Mouse (Mus musculus) midbrain, embryonic 10.5 days (tissue): Measurements from ENCODE around the gene Tnk2. TPM values are rescaled to one million over a fixed set of nuclear protein-coding genes. Genes with fewer than 3 reads are reported as not detected.

Source experiments
- DNase-seq: peaks from one replicate; pipeline ENCODE4 v3.0.0-alpha.2; 2017; ENCODE audit warnings: low spot score
- H3K27ac ChIP-seq: fragments of 300-500 bp; sonication (generic); replicated peaks from 2 replicates; pipeline ENCODE4 v1.5.1; 2016; ENCODE audit warnings: mild to moderate bottlenecking
- H3K27me3 ChIP-seq: fragments of 300-500 bp; sonication (generic); 2 replicates; pipeline ENCODE4 v1.6.1; 2016; ENCODE audit warnings: low read depth, mild to moderate bottlenecking; ENCODE audit not compliant: poor library complexity, severe bottlenecking
- H3K36me3 ChIP-seq: fragments of 300-500 bp; sonication (generic); 2 replicates; pipeline ENCODE4 v1.6.1; 2016; ENCODE audit warnings: mild to moderate bottlenecking, moderate library complexity
- H3K4me1 ChIP-seq: fragments of 300-500 bp; sonication (generic); 2 replicates; pipeline ENCODE4 v1.6.1; 2016
- H3K4me3 ChIP-seq: fragments of 300-500 bp; sonication (generic); 2 replicates; pipeline ENCODE4 v1.5.1; 2016; ENCODE audit warnings: mild to moderate bottlenecking, moderate library complexity
- H3K9me3 ChIP-seq: fragments of 300-500 bp; sonication (generic); replicated peaks from 2 replicates; pipeline ENCODE4 v1.6.1; 2016; ENCODE audit warnings: mild to moderate bottlenecking
- WGBS: fragments of 180-500 bp; shearing (Covaris S2); methylation state at CpG from one replicate; pipeline ENCODE4 v1.1.7; 2016; 5-methylcytosine and 5-hydroxymethylcytosine counted together
- polyA plus RNA-seq: library from polyadenylated mRNA; unstranded; fragments of >200 nt; fragmentation: Nextera tagmentation; extraction: Ambion mirVana; gene quantifications from 2 replicates; pipeline ENCODE4 v1.2.1, GENCODE M21; 2016

The Tnk2 gene
- polyA plus RNA-seq, 1 experiment from 2014 or later: 8.4 TPM

DNA sequence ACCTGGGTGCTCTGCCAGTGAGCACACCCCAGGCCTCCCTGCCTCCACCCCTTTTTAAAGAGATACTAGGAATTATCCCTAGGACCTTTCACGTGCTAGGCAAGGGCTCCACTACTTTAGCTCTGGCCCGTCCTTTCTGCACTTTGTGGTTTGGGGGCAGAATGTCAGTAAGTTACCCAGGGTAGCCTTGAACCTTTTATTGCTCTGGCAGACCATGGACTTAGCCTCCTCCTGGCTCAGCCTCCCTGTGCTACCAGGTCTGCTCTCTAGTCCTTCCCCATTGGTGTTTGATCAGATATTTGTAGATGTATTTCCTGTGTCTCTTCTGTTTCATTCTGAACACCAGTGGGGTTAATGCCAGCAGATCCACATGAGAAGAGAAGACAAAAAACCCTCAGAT is 20.5 kb downstream of the Tnk2 start:
- Histone ChIP-seq H3K4me1 (peaks cover 88% of the 10 kb centered on the region), H3K9me3 (no peaks in the 10 kb centered on the region), H3K27ac (peak overlapping the region; percentile 61; the same call in 1 of the 2 replicates), H3K4me3 (no peak overlapping the region), H3K27me3 (no peaks in the 10 kb centered on the region), H3K36me3 (peaks cover 20% of the 10 kb centered on the region)
- DNase-seq: no peak
- WGBS: 81% methylated on average over 2 of the region's 2 CpGs

DNA sequence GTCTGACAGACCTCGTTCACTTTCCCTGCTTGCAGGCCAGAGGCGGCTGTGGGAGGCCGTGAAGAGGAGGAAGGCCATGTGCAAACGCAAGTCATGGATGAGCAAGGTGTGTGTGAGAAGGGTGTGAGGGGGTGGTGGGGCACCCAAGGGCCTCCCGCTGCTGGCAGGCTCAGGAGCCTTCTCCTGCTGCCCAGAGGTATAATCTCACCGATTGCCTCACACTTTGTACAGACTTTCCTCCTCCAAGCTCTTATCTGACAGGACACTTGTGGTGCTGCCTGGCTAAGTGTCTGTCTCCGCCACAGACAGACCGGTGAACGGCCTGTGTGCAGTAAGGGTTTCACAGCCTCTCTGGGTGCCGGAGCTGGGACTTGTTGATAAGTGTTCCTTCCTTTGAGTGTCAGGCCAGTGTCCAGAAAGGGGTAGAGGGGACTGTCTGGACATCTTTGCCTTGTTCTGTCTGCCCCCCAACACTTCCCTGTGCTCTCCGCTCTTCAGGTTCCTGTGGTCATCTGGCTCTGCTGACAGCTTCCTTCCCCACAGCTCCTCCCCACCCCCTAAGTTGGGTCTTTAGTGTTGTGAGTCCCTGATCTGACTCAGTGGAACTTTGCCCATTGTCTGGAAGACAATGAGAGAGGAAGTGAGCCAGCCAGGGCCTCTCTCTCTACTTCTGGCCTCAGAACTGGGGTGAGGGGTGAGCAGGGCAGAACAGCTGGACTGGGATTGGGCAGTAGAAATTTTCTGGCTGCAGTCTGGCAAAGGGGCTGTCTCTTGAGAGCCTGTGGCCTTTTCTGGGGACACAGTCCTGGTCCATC is 22.4 kb downstream of the Tnk2 start:
- Histone ChIP-seq H3K27me3 (no peaks in the 10 kb centered on the region), H3K36me3 (peaks cover 38% of the 10 kb centered on the region), H3K9me3 (no peaks in the 10 kb centered on the region), H3K27ac (peak overlapping the region; percentile 80), H3K4me3 (0 out of 2 replicates have a peak overlapping the region, but pooled peaks have one; percentile 16), H3K4me1 (peaks cover 70% of the 10 kb centered on the region)
- WGBS: 46% methylated on average over 11 of the region's 11 CpGs
- DNase-seq: peak; percentile 57

DNA sequence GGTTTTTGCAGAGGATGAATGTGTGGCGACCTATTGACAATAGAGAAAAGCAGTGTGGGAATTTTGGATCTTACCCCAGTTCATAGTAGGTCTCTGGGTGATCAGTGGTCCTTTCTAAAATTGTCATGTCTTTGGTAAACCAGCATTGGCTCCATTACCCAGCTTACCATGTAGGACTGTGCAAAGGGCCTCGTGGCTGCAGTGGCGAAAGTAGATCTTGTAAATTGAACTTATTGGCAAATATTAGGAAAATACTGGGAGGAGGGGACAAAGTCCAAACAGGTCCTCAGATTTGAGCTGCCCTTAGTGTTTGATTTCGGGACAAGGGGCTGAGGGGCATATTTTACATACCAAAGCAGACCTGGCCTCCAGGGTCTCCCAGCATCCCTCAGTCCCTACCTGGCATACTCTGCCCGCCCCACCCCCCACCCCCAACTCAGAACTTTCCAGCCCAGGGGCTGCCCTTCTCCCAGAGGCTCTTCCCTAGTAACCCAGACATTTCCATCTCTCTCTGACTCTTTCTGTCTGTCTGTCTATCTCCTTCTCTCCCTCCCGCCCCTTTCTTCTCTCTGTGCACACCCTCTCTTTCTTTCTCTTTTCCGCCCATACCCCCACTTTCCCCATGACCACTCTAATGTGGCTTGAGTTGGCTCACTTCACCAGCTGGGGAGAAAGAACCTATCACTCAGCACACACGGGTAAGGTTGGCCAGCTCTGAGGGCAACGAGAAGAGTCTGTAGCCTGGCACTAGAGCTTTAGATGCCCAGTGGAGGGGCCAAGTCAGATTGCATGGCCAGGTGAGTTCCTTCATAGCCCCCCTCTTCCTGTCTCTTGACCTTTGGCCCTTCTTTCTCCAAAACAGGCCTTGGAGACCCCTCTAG is 23.2 kb downstream of the Tnk2 start:
- no peak for DNase-seq
- no peaks in the 10 kb centered on the region for H3K9me3 ChIP-seq
- 67% methylated on average over 9 of the region's 9 CpGs for WGBS
- 0 out of 2 replicates have a peak overlapping the region, but pooled peaks have one; percentile 16 for H3K4me3 ChIP-seq
- H3K27ac ChIP-seq: peak overlapping the region; percentile 80
- H3K27me3 ChIP-seq: no peaks in the 10 kb centered on the region
- H3K36me3 ChIP-seq: peaks cover 47% of the 10 kb centered on the region
- H3K4me1 ChIP-seq: peaks cover 61% of the 10 kb centered on the region

DNA sequence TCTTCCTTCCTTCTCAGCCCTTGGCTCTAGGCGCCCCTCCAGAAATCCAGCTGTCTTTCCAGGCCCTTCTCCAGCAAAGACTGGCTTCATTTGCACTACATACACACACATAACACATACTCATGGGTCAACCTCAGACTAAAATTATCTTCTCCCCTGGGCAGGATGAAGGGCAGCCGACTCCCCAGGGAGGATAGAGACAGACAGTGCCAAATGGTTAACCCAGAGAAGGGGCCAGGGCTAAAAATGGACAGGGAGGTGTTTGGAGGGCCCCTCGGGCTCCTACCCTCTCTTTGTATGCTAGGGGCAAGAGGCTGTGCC is 23.8 kb downstream of the Tnk2 start:
- peak overlapping the region; percentile 80 for H3K27ac ChIP-seq
- H3K36me3 ChIP-seq: peaks cover 53% of the 10 kb centered on the region
- 79% methylated on average over 3 of the region's 3 CpGs for WGBS

DNA sequence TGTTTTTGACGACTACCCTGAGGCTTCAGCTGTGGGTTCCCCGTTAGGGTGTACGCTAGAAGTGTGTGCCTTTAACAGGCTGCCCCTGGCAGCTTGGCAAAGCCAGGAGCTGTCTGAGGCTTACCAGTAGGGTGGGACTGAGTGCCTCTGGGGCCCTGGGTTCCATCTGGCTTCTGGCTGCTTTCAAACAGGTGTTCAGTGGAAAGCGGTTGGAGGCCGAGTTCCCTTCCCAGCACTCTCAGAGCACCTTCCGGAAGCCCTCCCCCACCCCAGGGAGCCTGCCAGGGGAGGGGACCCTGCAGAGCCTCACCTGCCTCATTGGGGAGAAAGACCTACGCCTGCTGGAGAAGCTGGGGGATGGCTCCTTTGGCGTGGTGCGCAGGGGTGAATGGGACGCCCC is 24.4 kb downstream of the Tnk2 start:
- H3K27me3 ChIP-seq: no peaks in the 10 kb centered on the region
- peaks cover 50% of the 10 kb centered on the region for H3K4me1 ChIP-seq
- peaks cover 58% of the 10 kb centered on the region for H3K36me3 ChIP-seq
- DNase-seq: no peak
- H3K27ac ChIP-seq: peak overlapping the region; percentile 80
- no peaks in the 10 kb centered on the region for H3K9me3 ChIP-seq
- 71% methylated on average over 10 of the region's 10 CpGs for WGBS
- H3K4me3 ChIP-seq: no peak overlapping the region

More for the DNA sequence above, 23.8 kb downstream of the Tnk2 start:
- peaks cover 55% of the 10 kb centered on the region for H3K4me1 ChIP-seq
- H3K27me3 ChIP-seq: no peaks in the 10 kb centered on the region
- H3K9me3 ChIP-seq: no peaks in the 10 kb centered on the region
- no peak for DNase-seq
- no peak overlapping the region for H3K4me3 ChIP-seq

DNA sequence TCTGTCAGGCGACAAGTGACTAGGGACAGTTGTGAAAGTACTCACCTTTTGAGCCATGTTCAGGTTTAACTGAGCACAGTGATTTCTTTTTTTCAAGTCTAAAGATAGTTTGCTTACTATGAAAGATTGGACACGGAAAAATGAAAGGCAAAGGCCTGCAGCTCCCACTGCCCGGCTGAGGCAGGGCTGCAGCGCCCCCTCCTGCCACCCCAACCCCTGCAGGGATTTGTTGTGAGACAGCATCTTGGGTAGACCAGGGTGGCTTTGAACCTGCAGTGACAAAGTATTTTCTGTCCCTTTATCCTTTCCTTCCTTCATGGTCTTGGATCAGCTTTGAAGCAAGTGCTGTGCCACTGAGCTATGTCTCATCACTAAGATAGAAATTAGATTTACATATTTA is 24.8 kb downstream of the Tnk2 start:
- no peaks in the 10 kb centered on the region for H3K9me3 ChIP-seq
- H3K36me3 ChIP-seq: peaks cover 63% of the 10 kb centered on the region
- peaks cover 46% of the 10 kb centered on the region for H3K4me1 ChIP-seq
- WGBS: 72% methylated on average over 4 of the region's 4 CpGs
- peak overlapping the region; percentile 80; the same call in 1 of the 2 replicates for H3K27ac ChIP-seq
- DNase-seq: no peak
- H3K4me3 ChIP-seq: no peak overlapping the region
- no peaks in the 10 kb centered on the region for H3K27me3 ChIP-seq

DNA sequence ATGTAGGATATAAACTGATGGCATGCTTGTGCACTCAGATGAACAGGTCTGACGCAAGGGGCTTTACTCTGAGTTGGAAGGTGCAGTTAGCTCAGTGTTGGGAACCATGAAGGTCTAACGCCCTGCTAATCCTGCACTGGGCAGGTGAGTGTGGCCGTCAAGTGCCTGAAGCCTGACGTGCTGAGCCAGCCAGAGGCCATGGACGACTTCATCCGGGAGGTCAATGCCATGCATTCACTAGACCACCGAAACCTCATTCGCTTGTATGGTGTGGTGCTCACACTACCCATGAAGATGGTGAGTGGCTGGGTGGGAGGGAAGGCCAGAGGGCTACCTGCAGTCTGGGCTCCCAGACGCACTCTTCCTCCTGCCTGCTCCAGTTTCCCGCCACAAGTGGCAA is 25.6 kb downstream of the Tnk2 start:
- Histone ChIP-seq H3K4me1 (peaks cover 39% of the 10 kb centered on the region), H3K27me3 (no peaks in the 10 kb centered on the region), H3K9me3 (no peaks in the 10 kb centered on the region), H3K4me3 (no peak overlapping the region), H3K27ac (no peak overlapping the region), H3K36me3 (peaks cover 65% of the 10 kb centered on the region)
- DNase-seq: no peak
- 92% methylated on average over 10 of the region's 10 CpGs for WGBS

DNA sequence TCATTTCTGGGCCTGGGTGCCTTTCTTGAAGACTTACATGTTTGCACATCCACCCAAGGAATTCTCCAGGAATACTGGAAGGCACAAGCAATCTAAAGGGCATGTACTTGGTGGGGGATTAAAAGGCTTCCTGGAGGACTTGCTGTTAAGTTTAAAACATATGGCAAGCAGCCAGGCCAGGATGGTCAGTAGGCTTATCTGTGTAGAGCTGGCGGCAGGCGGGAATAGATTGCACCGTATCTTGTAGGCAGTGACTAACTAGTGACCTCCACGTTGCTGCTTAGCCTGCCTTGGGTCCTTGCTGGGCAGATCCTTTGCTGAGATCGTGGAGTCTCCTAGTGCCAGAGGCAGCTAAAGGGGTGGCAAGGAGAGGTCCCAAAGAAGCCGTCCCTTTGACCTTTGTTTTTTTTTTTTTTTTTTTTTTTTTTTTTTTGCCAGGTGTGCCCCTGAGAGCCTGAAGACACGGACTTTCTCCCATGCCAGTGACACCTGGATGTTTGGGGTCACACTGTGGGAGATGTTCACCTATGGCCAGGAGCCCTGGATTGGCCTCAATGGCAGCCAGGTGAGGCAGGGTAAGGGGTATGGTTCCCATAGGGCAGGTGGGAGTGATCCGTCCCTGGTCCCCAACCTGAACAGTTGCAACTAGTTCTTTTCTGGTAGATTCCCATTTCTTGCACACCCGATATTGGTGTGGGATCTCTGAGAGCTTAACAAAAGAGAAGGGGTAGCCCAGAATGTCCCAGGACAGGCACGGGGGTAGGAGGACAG is 26.9 kb downstream of the Tnk2 start:
- Histone ChIP-seq H3K36me3 (peaks cover 76% of the 10 kb centered on the region), H3K27ac (no peak overlapping the region), H3K27me3 (no peaks in the 10 kb centered on the region), H3K4me1 (peaks cover 29% of the 10 kb centered on the region), H3K9me3 (no peaks in the 10 kb centered on the region), H3K4me3 (no peak overlapping the region)
- 91% methylated on average over 10 of the region's 10 CpGs for WGBS
- DNase-seq: no peak

DNA sequence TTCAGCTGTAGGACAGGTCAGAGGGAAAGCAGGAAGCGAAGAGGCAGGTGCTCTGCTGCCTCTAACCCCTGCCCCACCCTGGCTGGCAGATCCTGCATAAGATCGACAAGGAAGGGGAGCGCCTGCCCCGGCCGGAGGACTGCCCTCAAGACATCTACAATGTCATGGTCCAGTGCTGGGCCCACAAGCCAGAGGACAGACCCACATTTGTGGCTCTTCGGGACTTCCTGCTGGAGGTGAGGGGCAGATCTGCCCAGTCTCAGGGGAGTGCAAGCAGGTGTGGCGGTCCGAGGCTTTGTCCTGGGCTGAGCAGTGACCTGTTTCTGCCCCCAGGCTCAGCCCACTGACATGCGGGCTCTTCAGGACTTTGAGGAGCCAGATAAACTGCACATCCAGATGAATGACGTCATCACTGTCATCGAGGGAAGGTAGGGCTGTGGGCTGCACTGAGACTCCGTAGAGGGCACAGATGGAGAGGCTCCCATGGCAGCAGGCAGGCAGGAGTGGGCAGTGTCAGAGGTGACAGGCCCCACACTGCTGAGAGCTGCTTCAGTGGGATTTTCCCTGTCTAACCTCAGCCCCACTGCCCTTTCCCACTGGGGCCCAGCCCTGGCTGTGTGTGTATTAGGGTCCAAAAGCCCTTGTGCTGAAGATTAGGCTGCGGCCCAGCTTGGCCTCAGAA is 27.7 kb downstream of the Tnk2 start:
- H3K9me3 ChIP-seq: no peaks in the 10 kb centered on the region
- WGBS: 91% methylated on average over 13 of the region's 13 CpGs
- no peak overlapping the region for H3K27ac ChIP-seq
- no peaks in the 10 kb centered on the region for H3K27me3 ChIP-seq
- DNase-seq: no peak
- H3K36me3 ChIP-seq: peaks cover 84% of the 10 kb centered on the region
- H3K4me1 ChIP-seq: peaks cover 21% of the 10 kb centered on the region
- H3K4me3 ChIP-seq: no peak overlapping the region

DNA sequence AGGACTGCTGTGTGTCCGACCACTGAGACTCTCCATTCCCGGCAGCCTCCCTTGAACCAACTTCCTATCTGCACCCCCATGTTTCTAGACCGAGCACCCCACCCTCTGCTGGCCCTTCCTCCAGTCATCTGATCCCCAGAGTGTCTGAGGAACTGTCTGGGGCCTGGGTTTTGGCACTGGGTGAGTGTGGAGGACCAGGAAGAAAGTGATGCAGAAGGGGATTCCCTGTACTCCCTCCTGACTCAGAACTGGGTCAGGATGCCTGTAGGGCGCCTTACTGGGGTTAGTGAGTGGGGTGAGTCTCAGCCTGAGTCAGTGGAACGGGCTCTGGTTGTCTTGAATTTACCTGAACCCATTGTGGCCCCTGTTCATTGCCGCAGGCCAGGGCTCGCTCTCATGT is 28.6 kb downstream of the Tnk2 start:
- Histone ChIP-seq H3K4me3 (no peak overlapping the region), H3K4me1 (peaks cover 12% of the 10 kb centered on the region), H3K27ac (no peak overlapping the region), H3K27me3 (no peaks in the 10 kb centered on the region), H3K36me3 (peaks cover 93% of the 10 kb centered on the region), H3K9me3 (no peaks in the 10 kb centered on the region)
- no peak for DNase-seq
- 93% methylated on average over 7 of the region's 7 CpGs for WGBS

DNA sequence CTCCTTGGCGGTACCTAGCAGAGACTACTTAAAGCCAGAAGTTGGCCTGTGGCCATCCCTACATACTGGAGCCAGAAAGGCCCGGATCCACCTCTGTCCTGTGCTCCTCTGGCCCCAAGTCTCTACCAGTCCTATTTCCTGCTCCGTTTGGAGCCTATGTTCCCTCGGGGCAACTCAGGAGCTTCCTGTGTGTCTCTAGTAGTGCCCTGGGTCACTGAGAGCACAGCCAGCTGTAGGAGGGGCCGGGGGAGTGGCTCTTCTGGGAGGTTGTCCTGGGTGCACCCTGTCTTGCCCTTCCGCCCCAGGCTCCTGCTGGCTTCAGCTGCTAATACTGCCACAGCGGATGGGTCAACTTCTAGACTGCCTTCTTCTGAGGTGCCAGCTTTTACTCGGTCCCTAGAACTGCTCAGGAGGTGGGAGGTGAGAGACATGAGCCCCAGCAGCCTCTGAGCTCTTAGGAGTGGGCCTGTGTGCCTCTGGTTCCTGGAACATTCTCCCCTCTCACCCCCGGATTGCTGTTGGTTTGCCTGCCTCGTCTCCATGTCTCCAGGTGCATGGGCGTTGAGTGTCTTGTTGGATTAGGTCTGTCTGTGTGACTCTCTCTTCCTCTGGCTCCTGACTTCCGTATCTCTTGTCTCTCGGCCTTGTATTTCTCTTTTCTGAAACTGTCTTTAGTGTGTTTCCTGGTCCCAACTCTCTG is 29.3 kb downstream of the Tnk2 start:
- Histone ChIP-seq H3K4me1 (peaks cover 4% of the 10 kb centered on the region; the same call in 1 of the 2 replicates), H3K27ac (peak overlapping the region; percentile 28; the same call in 1 of the 2 replicates), H3K9me3 (no peaks in the 10 kb centered on the region), H3K36me3 (peaks cover 97% of the 10 kb centered on the region), H3K4me3 (no peak overlapping the region), H3K27me3 (no peaks in the 10 kb centered on the region)
- 85% methylated on average over 13 of the region's 13 CpGs for WGBS
- no peak for DNase-seq
